Mouse (Mus musculus) megakaryocyte progenitor cell, adult 5-6 weeks (primary cell): ENCODE data around the gene Gm2174. TPM values are rescaled to one million over a fixed set of nuclear protein-coding genes. Genes with fewer than 3 reads are reported as not detected.

Experiments
- ATAC-seq: replicated peaks from 2 replicates; pipeline ENCODE4 v1.8.0; 2016; ENCODE audit warnings: mild to moderate bottlenecking, moderate TSS enrichment, inconsistent platforms; ENCODE audit not compliant: poor library complexity
- total RNA-seq, 2 experiments: library from RNA; stranded (forward) in 1 of 2; stranded (reverse) in 1 of 2; fragments of 157-497, 149-512 nt in 1 of 2; fragments of 200-1000 nt in 1 of 2; gene quantifications; 2 replicates each; pipeline versions ENCODE4 v1.2.3 to v1.2.4; 2015 to 2017

The Gm2174 gene
- total RNA-seq, 2 experiments from 2014 or later: 129 TPM; not detected in 1

GRCm38 (mm10) chrX:56489758-56490157 is 42.0 kb downstream of the Gm2174 start:
- peak; percentile 89 for ATAC-seq

- no peak for ATAC-seq
Observed at GRCm38 (mm10) chrX:56497241-56497640, 49.5 kb downstream of the Gm2174 start.

Other genes with a start within 250 kb of the Gm2174 start
- gene Gm773, start 235.1 kb upstream of the Gm2174 start, total RNA-seq (2015): not detected in 2 replicates
- gene Gm773, start 235.1 kb upstream of the Gm2174 start, total RNA-seq (2017): not detected in 2 replicates
- 1.9 and 2.3 TPM in 2 replicates for gene Zfp449, start 101.6 kb upstream of the Gm2174 start, total RNA-seq (2015)
- gene Zfp449, start 101.6 kb upstream of the Gm2174 start, total RNA-seq (2017): 1.7 and 2.3 TPM in 2 replicates
- 0.07 and 0.22 TPM in 2 replicates for gene Smim10l2a, start 73.4 kb upstream of the Gm2174 start, total RNA-seq (2015)
- 0.74 and 0.83 TPM in 2 replicates for gene Smim10l2a, start 73.4 kb upstream of the Gm2174 start, total RNA-seq (2017)
- 99.4 and 104 TPM in 2 replicates for gene Ints6l, start 6.9 kb downstream of the Gm2174 start, total RNA-seq (2015)
- gene Ints6l, start 6.9 kb downstream of the Gm2174 start, total RNA-seq (2017): 44.3 and 63.7 TPM in 2 replicates
- gene Gm10477, start 76.8 kb downstream of the Gm2174 start, total RNA-seq (2015): not detected in 2 replicates
- gene Gm10477, start 76.8 kb downstream of the Gm2174 start, total RNA-seq (2017): not detected in 2 replicates
- gene Gm648, start 101.6 kb downstream of the Gm2174 start, total RNA-seq (2015): not detected in 2 replicates
- gene Gm648, start 101.6 kb downstream of the Gm2174 start, total RNA-seq (2017): not detected in 2 replicates
- 27.2 and 27.8 TPM in 2 replicates for gene Mmgt1, start 150.1 kb downstream of the Gm2174 start, total RNA-seq (2015)
- 24.0 and 24.4 TPM in 2 replicates for gene Mmgt1, start 150.1 kb downstream of the Gm2174 start, total RNA-seq (2017)
- gene Slc9a6, start 161.8 kb downstream of the Gm2174 start, total RNA-seq (2015): 8.8 and 9.5 TPM in 2 replicates
- 6.2 and 7.0 TPM in 2 replicates for gene Slc9a6, start 161.8 kb downstream of the Gm2174 start, total RNA-seq (2017)